Comparison of ENCODE assay signal across 9 mouse cellular contexts in the genomic region with DNA sequence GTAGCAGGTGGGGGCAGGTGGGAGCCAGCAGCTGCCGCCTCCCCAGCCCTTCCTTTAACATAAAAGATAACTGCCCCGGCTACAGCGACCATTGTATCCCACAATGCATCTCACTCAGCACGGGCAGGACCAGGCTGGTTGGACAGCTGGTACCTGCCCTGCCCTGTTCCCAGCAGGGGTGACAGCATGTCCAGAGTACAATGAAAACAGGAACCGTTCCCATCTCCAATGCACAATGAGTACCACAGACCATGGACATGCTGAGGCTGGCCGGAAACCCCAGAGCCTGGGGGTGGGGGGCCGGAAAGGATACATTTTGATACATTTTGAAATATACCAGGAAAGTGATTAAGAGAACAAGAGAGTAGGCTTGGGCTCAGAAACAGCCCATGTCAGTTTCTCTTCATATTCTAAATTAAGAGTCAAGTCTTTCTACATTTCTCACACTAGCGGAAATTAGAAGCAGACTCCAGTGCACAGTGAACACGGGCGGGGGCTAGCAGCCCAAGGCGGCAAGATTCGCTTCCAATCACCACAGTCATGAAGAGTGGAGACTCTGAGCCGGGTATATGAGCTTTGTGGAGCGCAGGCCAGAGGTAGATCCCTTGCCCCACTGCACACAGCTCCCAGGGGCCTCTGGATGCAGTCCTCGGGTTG. TPM values are rescaled to one million over a fixed set of nuclear protein-coding genes. Genes with fewer than 3 reads are reported as not detected.
A peak's percentile ranks its signal among the peaks of the same experiment; 100 is the strongest.
DNase-seq lines count a peak whose midpoint lies in the region; ATAC-seq and TF ChIP-seq lines count a peak whose summit lies in the region.
"Had no signal": no experiment of that assay in that cellular context is flagged by ENCODE, and none has a peak within 500 bp of the region (broad histone marks: within the 10 kb centered on the region; RNA-seq: fewer than 3 reads in every experiment).

No protein-coding gene starts in this region.

- H3K4me2 ChIP-seq in kidney, embryonic 16.5 days (replicated peaks; ENCODE audit: low read depth, low read length): no peak overlapping the region
- no peak overlapping the region for H3K4me2 ChIP-seq in limb, embryonic 11.5 days (ENCODE audit: low read depth, severe bottlenecking)
- H3K4me2 ChIP-seq: lung, embryonic 15.5 days had no signal

- H3K9me3 ChIP-seq in kidney, embryonic 16.5 days (ENCODE audit: low read length): no peaks in the 10 kb centered on the region
- no peaks in the 10 kb centered on the region for H3K9me3 ChIP-seq in limb, embryonic 11.5 days (ENCODE audit: control insufficient read depth, low read length)
- H3K9me3 ChIP-seq: lung, embryonic 15.5 days had no signal

- H3K27ac ChIP-seq in kidney, embryonic 16.5 days (ENCODE audit: low read length): peak overlapping the region; percentile 38; the same call in 1 of the 2 replicates
- 0 out of 2 replicates have a peak overlapping the region, but pooled peaks have one; percentile 2 for H3K27ac ChIP-seq in cerebellum, adult 2 months (ENCODE audit: insufficient read depth, low read length)
- H3K27ac ChIP-seq in limb, embryonic 11.5 days (replicated peaks; ENCODE audit: low read depth, low read length): peak overlapping the region; percentile 25; the same call in 1 of the 2 replicates
- H3K27ac ChIP-seq: lung, embryonic 15.5 days had no signal

- DNase-seq in kidney, postnatal 4 days: no peak
- DNase-seq in ZHBTc4 (ENCODE audit: low read depth, low spot score) (peak; percentile 35), adipocyte (ENCODE audit: low spot score) (no peak)
- DNase-seq in cerebellum, adult 2 months: peak; percentile 36 to 63
- no peak for DNase-seq in limb, embryonic 11.5 days (ENCODE audit: low spot score)
- DNase-seq: thymus, adult 2 months had no signal

- TF ChIP-seq POLR2A in cerebellum, adult 2 months (IDR thresholded peaks at IDR 0.05; ENCODE audit: borderline replicate concordance, insufficient read depth, low read length): no peak

- H3K9ac ChIP-seq in kidney, embryonic 16.5 days (replicated peaks; ENCODE audit: low read length): no peak overlapping the region
- peak overlapping the region; percentile 28 for H3K9ac ChIP-seq in limb, embryonic 11.5 days (ENCODE audit: low read length)
- H3K9ac ChIP-seq: lung, embryonic 15.5 days had no signal

- H3K27me3 ChIP-seq in kidney, embryonic 16.5 days (ENCODE audit: insufficient read depth, low read length): no peaks in the 10 kb centered on the region; the same call in 1 of the 2 replicates
- H3K27me3 ChIP-seq in cerebellum, adult 2 months (ENCODE audit: control insufficient read depth, insufficient read depth, low read length): no peaks in the 10 kb centered on the region
- no peaks in the 10 kb centered on the region for H3K27me3 ChIP-seq in limb, embryonic 11.5 days (ENCODE audit: control insufficient read depth, insufficient read depth, low read length)
- H3K27me3 ChIP-seq: lung, embryonic 15.5 days had no signal

- no peak for TF ChIP-seq CTCF in cerebellum, adult 2 months (IDR thresholded peaks at IDR 0.05; ENCODE audit: borderline replicate concordance, insufficient read depth, low read depth, low read length)

- no peak for ATAC-seq in kidney, embryonic 16.5 days (ENCODE audit: low FRiP score, low TSS enrichment)
- no peak for ATAC-seq in limb, embryonic 11.5 days (ENCODE audit: insufficient number of reproducible peaks, low FRiP score, low TSS enrichment, low read depth)
- no peak for ATAC-seq in inflammation-experienced regulatory T-cells, adult 6 months

- 62% methylated on average over 15 of the region's 15 CpGs for WGBS in kidney, embryonic 16.5 days
- WGBS in cerebellum, adult 2 months: 51% methylated on average over 15 of the region's 15 CpGs
- 56% methylated on average over 15 of the region's 15 CpGs for WGBS in limb, embryonic 11.5 days

- peaks cover 36% of the 10 kb centered on the region for H3K4me1 ChIP-seq in kidney, embryonic 16.5 days (ENCODE audit: insufficient read depth, low read length)
- peaks cover 8% of the 10 kb centered on the region for H3K4me1 ChIP-seq in cerebellum, adult 2 months (ENCODE audit: control insufficient read depth, insufficient read depth, low read length)
- peaks cover 29% of the 10 kb centered on the region for H3K4me1 ChIP-seq in limb, embryonic 11.5 days (ENCODE audit: control insufficient read depth, insufficient read depth, low read length)

- H3K4me3 ChIP-seq in kidney, embryonic 16.5 days (ENCODE audit: low read length): no peak overlapping the region
- peak overlapping the region; percentile 19 for H3K4me3 ChIP-seq in cerebellum, adult 2 months (replicated peaks; ENCODE audit: insufficient read depth, low read depth, low read length)
- H3K4me3 ChIP-seq in limb, embryonic 11.5 days (ENCODE audit: low read depth, low read length): no peak overlapping the region
- H3K4me3 ChIP-seq: lung, embryonic 15.5 days had no signal

- H3K36me3 ChIP-seq in kidney, embryonic 16.5 days (ENCODE audit: insufficient read depth, low read length): no peaks in the 10 kb centered on the region
- no peaks in the 10 kb centered on the region; the same call in 1 of the 2 replicates for H3K36me3 ChIP-seq in limb, embryonic 11.5 days (ENCODE audit: control insufficient read depth, insufficient read depth, low read length)
- H3K36me3 ChIP-seq: lung, embryonic 15.5 days had no signal

RNA-seq across cellular contexts. Expression of gene Nfatc2, which starts 55.4 kb away (rescaled TPM):
- 2.6 and 2.8 TPM in 2 replicates for polyA plus RNA-seq in kidney, embryonic 16.5 days (2015; fragmentation: Nextera tagmentation; extraction: Ambion mirVana)
- 24.0 and 26.0 TPM in 2 replicates for polyA plus RNA-seq in cerebellum, adult 2 months (2012; rRNA removed)
- 4.9 and 5.8 TPM in 2 replicates for polyA plus RNA-seq in limb, embryonic 11.5 days (2014; fragmentation: Nextera tagmentation; extraction: Ambion mirVana)
- 10 to 100 TPM; 21.7 to 24.8 (median 23.1) TPM for polyA plus RNA-seq in inflammation-experienced regulatory T-cells, adult 6 months (2017; shearing (Covaris generic))

Comparison
In these comparisons a context has a peak if more than half of its experiments do, and no peak if none do; other contexts are left out.
1. DNase-seq: peak in ZHBTc4 (single experiment) and cerebellum, adult 2 months (2 of 2); none in kidney, postnatal 4 days (0 of 2), limb, embryonic 11.5 days (single experiment) and adipocyte (single experiment).
2. Peak in every context shown above with its lines, with median percentiles within 50 percentile points of each other: H3K27ac ChIP-seq.